Mouse (Mus musculus): Measurements from ENCODE around the gene Vmn1r9. TPM values are rescaled to one million over a fixed set of nuclear protein-coding genes. Genes with fewer than 3 reads are reported as not detected.
"Not testable (repeated sequence)": the region's sequence is repeated elsewhere in the genome, so short reads cannot be mapped to it uniquely, and the experiment has no call there.

Gene Vmn1r9
- polyA plus RNA-seq (2016; fragmentation: Nextera tagmentation; extraction: Ambion mirVana): not detected in 2 replicates

DNA sequence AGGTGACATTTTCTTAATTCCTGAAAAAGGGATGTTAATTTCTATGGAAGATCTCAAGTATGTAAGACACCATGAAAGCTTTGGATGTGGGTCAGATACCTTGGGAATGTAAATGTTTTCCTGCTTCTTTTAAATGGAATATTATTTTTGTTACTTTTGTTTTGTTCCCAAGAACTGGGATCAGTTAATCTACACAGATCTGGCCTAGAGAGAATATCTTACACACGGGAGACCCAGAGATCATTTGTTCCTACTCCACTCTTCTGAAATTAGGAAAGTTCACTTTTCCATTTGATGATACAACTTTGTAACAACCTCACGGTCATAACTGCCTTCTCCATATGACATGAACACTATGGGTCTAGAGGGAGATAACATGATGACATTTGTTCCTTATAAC, at the start of gene Vmn1r9:
TSS of gene Vmn1r9 (plus strand) at position 301 of the 400 bp plus-strand sequence.
- H3K36me3 ChIP-seq: no peaks in the 10 kb centered on the region
- 87% methylated on average over 2 of the region's 2 CpGs for WGBS
- H3K4me3 ChIP-seq: no peak within 1 kb of the TSS
- no peak within 1 kb of the TSS for H3K27ac ChIP-seq
- H3K9me3 ChIP-seq: no peaks in the 10 kb centered on the region
- H3K27me3 ChIP-seq (ENCODE audit: insufficient read depth, poor library complexity, severe bottlenecking): no peaks in the 10 kb centered on the region
- DNase-seq (ENCODE audit: low spot score): no peak
- no peaks in the 10 kb centered on the region for H3K4me1 ChIP-seq (replicated peaks)

DNA sequence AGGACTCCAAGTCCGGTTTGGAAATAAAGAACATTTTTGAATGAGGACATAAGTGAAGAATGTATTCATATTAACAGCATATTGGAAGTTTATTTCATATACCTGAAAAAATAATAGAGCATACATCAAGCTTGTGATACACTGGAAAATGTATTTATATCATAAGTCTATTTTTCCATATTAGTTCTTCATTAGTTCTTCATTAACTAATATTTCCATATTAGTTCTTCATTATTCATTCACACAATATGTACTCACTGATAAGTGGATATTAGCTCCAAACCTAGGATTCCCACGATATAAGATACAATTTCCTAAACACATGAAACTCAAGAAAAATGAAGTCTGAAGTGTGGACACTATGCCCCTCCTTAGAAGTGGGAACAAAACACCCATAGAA, 41.4 kb upstream of the Vmn1r9 start, which contains the start of gene Vmn1r7:
TSS of gene Vmn1r7 (minus strand) at position 101 of the 400 bp plus-strand sequence.
- H3K27ac ChIP-seq; H3K4me1 ChIP-seq (replicated peaks); H3K9me3 ChIP-seq; H3K36me3 ChIP-seq; H3K4me3 ChIP-seq; H3K27me3 ChIP-seq (ENCODE audit: insufficient read depth, poor library complexity, severe bottlenecking); DNase-seq (ENCODE audit: low spot score): not testable (repeated sequence)
- WGBS: 86% methylated on average over 2 of the region's 2 CpGs

DNA sequence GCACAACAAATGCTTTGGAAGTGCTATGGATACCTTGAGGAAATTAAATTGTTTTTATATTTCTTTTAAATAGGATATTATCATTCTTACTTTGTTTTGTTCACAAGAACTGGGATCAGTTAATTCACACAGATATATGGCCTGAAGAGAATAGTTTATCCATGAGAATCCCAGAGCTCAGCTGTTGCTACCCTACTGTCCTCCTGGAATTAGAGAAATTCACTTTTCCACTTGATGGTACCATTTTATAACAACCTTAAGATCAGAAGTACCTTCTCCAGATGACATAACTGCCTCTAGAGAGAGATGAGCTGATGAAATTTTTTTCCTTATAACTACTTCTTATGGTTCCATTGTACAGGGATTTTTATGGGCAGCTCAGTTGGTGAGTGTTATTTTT, 34.6 kb upstream of the Vmn1r9 start, which contains the start of gene Vmn1r8:
TSS of gene Vmn1r8 (plus strand) at position 301 of the 400 bp plus-strand sequence.
- H3K4me3 ChIP-seq: no peak within 1 kb of the TSS
- H3K9me3 ChIP-seq: no peaks in the 10 kb centered on the region
- DNase-seq (ENCODE audit: low spot score): no peak
- H3K4me1 ChIP-seq (replicated peaks): no peaks in the 10 kb centered on the region
- no peaks in the 10 kb centered on the region for H3K36me3 ChIP-seq
- H3K27ac ChIP-seq: no peak within 1 kb of the TSS
- H3K27me3 ChIP-seq (ENCODE audit: insufficient read depth, poor library complexity, severe bottlenecking): no peaks in the 10 kb centered on the region

DNA sequence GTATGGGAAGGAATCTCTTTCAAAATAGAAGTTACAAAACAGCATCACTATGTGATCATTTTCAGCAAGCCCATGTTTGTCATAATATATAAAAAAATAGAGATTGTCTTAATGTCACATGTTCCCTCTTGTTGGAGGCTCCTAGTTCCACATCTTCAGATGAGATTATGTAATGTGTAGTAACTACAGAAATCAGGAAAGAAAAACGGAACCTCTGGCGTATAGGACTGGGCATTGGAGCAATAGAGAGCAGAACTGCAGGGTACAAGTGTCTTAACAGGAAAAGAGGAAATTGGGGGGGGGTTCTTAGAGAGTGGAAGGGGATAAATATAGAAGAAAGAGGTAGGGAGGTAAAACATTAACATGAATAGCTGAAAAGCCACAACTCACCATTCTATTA, 31.9 kb upstream of the Vmn1r9 start:
- WGBS: 86% methylated on average over 2 of the region's 2 CpGs
- H3K27ac ChIP-seq: no peak overlapping the region
- H3K9me3 ChIP-seq: no peaks in the 10 kb centered on the region
- no peaks in the 10 kb centered on the region for H3K4me1 ChIP-seq (replicated peaks)
- H3K36me3 ChIP-seq: no peaks in the 10 kb centered on the region
- H3K4me3 ChIP-seq: no peak overlapping the region
- H3K27me3 ChIP-seq (ENCODE audit: insufficient read depth, poor library complexity, severe bottlenecking): no peaks in the 10 kb centered on the region
- no peak for DNase-seq (ENCODE audit: low spot score)

DNA sequence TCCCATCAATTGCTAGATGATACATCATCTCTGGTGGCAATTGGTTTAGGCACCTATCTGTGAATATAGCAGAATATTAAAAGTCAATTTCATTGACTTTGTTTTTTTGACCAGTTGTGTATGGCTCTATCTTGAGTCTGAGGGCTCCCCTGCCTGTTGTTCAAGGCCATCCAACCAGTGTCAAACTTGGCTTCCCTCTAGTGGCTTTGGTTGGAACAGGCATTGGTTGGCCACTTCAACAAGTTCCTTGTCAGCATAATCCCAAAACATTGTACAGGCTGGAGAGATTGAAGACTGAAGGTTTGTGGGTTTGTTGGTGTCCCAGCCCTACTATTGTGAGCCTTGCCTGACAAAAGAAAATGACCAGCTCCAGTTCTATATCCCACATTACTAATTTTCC, 2.9 kb upstream of the Vmn1r9 start:
- no peak overlapping the region for H3K27ac ChIP-seq
- H3K27me3 ChIP-seq (ENCODE audit: insufficient read depth, poor library complexity, severe bottlenecking): no peaks in the 10 kb centered on the region
- H3K36me3 ChIP-seq: no peaks in the 10 kb centered on the region
- H3K4me3 ChIP-seq: no peak overlapping the region
- H3K4me1 ChIP-seq (replicated peaks): no peaks in the 10 kb centered on the region
- DNase-seq (ENCODE audit: low spot score): no peak
- no peaks in the 10 kb centered on the region for H3K9me3 ChIP-seq

DNA sequence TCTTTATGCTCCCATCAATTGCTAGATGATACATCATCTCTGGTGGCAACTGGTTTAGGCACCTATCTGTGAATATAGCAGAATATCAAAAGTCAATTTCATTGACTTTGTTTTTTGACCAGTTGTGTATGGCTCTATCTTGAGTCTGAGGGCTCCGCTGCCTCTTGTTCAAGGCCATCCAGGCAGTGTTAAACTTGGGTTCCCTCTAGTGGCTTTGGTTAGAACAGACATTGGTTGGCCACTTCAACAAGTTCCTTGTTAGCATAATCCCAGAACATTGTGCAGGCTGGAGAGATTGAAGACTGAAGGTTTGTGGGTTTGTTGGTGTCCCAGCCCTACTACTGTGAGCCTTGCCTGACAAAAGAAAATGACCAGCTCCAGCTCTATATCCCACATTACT, 39.8 kb downstream of the Vmn1r9 start:
- no peak for DNase-seq (ENCODE audit: low spot score)
- Histone ChIP-seq H3K27me3 (ENCODE audit: insufficient read depth, poor library complexity, severe bottlenecking) (no peaks in the 10 kb centered on the region), H3K27ac (no peak overlapping the region), H3K4me1 (replicated peaks) (no peaks in the 10 kb centered on the region), H3K4me3 (no peak overlapping the region), H3K9me3 (no peaks in the 10 kb centered on the region), H3K36me3 (no peaks in the 10 kb centered on the region)
- 75% methylated on average over 1 of the region's 1 CpGs for WGBS

DNA sequence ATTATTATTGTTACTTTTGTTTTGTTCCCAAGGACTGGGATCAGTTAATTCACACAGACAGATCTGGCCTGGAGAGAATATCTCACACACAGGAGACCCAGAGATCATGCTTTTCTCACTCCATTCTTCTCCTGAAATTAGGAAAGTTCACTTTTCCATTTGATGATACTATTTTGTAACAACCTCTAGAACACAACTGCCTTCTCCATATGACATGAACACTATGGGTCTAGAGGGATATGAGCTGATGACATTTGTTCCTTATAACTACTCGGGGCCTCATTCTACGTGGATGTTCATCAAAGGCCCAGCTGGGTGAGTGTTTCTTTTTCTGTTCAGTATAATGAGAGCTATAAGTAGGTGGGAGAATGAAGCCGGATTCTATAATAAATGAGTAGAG, 42.6 kb downstream of the Vmn1r9 start, which contains the start of gene Vmn1r10:
TSS of gene Vmn1r10 (plus strand) at position 301 of the 400 bp plus-strand sequence.
- Histone ChIP-seq H3K27ac (no peak within 1 kb of the TSS), H3K27me3 (ENCODE audit: insufficient read depth, poor library complexity, severe bottlenecking) (no peaks in the 10 kb centered on the region), H3K4me1 (replicated peaks) (no peaks in the 10 kb centered on the region), H3K9me3 (no peaks in the 10 kb centered on the region), H3K4me3 (no peak within 1 kb of the TSS), H3K36me3 (no peaks in the 10 kb centered on the region)
- 84% methylated on average over 3 of the region's 3 CpGs for WGBS
- DNase-seq (ENCODE audit: low spot score): no peak

Other genes starting within 250 kb of the Vmn1r9 start
- gene Fkbp9, start 234.7 kb upstream of the Vmn1r9 start, polyA plus RNA-seq (2016; fragmentation: Nextera tagmentation; extraction: Ambion mirVana): 60.3 and 75.5 TPM in 2 replicates
- gene Nt5c3, start 142.9 kb upstream of the Vmn1r9 start, polyA plus RNA-seq (2016; fragmentation: Nextera tagmentation; extraction: Ambion mirVana): 66.4 and 73.5 TPM in 2 replicates
- gene Vmn1r4, start 142.8 kb upstream of the Vmn1r9 start, polyA plus RNA-seq (2016; fragmentation: Nextera tagmentation; extraction: Ambion mirVana): 0.27 and 0.47 TPM in 2 replicates
- gene Vmn1r5, start 96.5 kb upstream of the Vmn1r9 start, polyA plus RNA-seq (2016; fragmentation: Nextera tagmentation; extraction: Ambion mirVana): not detected in 2 replicates
- not detected in 2 replicates for gene Vmn1r6, start 69.5 kb upstream of the Vmn1r9 start, polyA plus RNA-seq (2016; fragmentation: Nextera tagmentation; extraction: Ambion mirVana)
- not detected in 2 replicates for gene Vmn1r7, start 41.5 kb upstream of the Vmn1r9 start, polyA plus RNA-seq (2016; fragmentation: Nextera tagmentation; extraction: Ambion mirVana)
- not detected in 2 replicates for gene Vmn1r8, start 34.5 kb upstream of the Vmn1r9 start, polyA plus RNA-seq (2016; fragmentation: Nextera tagmentation; extraction: Ambion mirVana)
- gene Vmn1r10, start 42.7 kb downstream of the Vmn1r9 start, polyA plus RNA-seq (2016; fragmentation: Nextera tagmentation; extraction: Ambion mirVana): not detected in 2 replicates
- gene Vmn1r11, start 66.7 kb downstream of the Vmn1r9 start, polyA plus RNA-seq (2016; fragmentation: Nextera tagmentation; extraction: Ambion mirVana): not detected in 2 replicates
- gene Vmn1r12, start 90.1 kb downstream of the Vmn1r9 start, polyA plus RNA-seq (2016; fragmentation: Nextera tagmentation; extraction: Ambion mirVana): not detected in 2 replicates
- not detected in 2 replicates for gene Vmn1r13, start 136.5 kb downstream of the Vmn1r9 start, polyA plus RNA-seq (2016; fragmentation: Nextera tagmentation; extraction: Ambion mirVana)
- not detected in 2 replicates for gene Vmn1r14, start 164.9 kb downstream of the Vmn1r9 start, polyA plus RNA-seq (2016; fragmentation: Nextera tagmentation; extraction: Ambion mirVana)
- not detected in 2 replicates for gene Vmn1r15, start 191.2 kb downstream of the Vmn1r9 start, polyA plus RNA-seq (2016; fragmentation: Nextera tagmentation; extraction: Ambion mirVana)

Data from hindbrain, embryonic 10.5 days (tissue).